Mouse (Mus musculus) brain, embryonic 14.5 days (tissue): ENCODE data around the gene Olfr525. TPM values are rescaled to one million over a fixed set of nuclear protein-coding genes. Genes with fewer than 3 reads are reported as not detected.

ENCODE experiments used
- DNase-seq: peaks from one replicate; pipeline ENCODE4 v3.0.0-alpha.2; 2011; ENCODE audit warnings: low read depth
- CTCF ChIP-seq: fragments of 200-500 bp; IDR thresholded peaks from 2 replicates; pipeline ENCODE4 v1.5.1; 2012; ENCODE audit warnings: inconsistent platforms, mild to moderate bottlenecking, moderate library complexity, borderline replicate concordance; ENCODE audit not compliant: insufficient read depth, insufficient read length; ENCODE audit errors: extremely low read depth
- POLR2A ChIP-seq: fragments of 200-500 bp; IDR thresholded peaks from 2 replicates; pipeline ENCODE4 v1.6.1; 2012; ENCODE audit warnings: mild to moderate bottlenecking, inconsistent platforms, borderline replicate concordance; ENCODE audit not compliant: poor library complexity, insufficient read depth, insufficient read length, severe bottlenecking; ENCODE audit errors: extremely low read depth
- polyA plus RNA-seq: library from polyadenylated mRNA; depleted of rRNA; stranded (reverse); fragments of >200 nt; gene quantifications from 2 replicates; pipeline ENCODE4 v1.2.3, GENCODE M21; 2012; rRNA removed

The Olfr525 gene
- polyA plus RNA-seq, result not detected in 2 replicates

GRCm38 (mm10) chr7:140320558-140320957 is at the start of gene Olfr525:
Olfr525 (plus strand) TSS chr7:140320858.
- no peak for DNase-seq

GRCm38 (mm10) chr7:140295746-140296145 is 24.9 kb upstream of the Olfr525 start:
- DNase-seq, result no peak
- TF ChIP-seq CTCF, result no peak
- no peak for TF ChIP-seq POLR2A

More at GRCm38 (mm10) chr7:140320558-140320957, at the start of gene Olfr525:
- TF ChIP-seq POLR2A (no peak), CTCF (no peak)

- TF ChIP-seq CTCF, result no peak
- no peak for TF ChIP-seq POLR2A
- no peak for DNase-seq
Observed at GRCm38 (mm10) chr7:140296876-140297275, 23.8 kb upstream of the Olfr525 start.

- no peak for TF ChIP-seq POLR2A
- no peak for TF ChIP-seq CTCF
- DNase-seq, result no peak
Observed at GRCm38 (mm10) chr7:140299416-140299815, 21.2 kb upstream of the Olfr525 start.

GRCm38 (mm10) chr7:140319861-140320385 is 735 bp upstream of the Olfr525 start:
- TF ChIP-seq CTCF (no peak), POLR2A (no peak)
- DNase-seq, result no peak

GRCm38 (mm10) chr7:140321135-140321534 is 477 bp downstream of the Olfr525 start:
- TF ChIP-seq POLR2A (no peak), CTCF (no peak)
- DNase-seq, result no peak

GRCm38 (mm10) chr7:140329766-140330304 is 9.2 kb downstream of the Olfr525 start:
- DNase-seq, result no peak
- TF ChIP-seq POLR2A (no peak), CTCF (no peak)

- no peak for TF ChIP-seq POLR2A
- TF ChIP-seq CTCF, result no peak
- peak; percentile 1 for DNase-seq
Observed at GRCm38 (mm10) chr7:140333717-140334116, 13.1 kb downstream of the Olfr525 start, which contains the start of gene Olfr527. Olfr527 (plus strand) TSS chr7:140334017.

- TF ChIP-seq CTCF (no peak), POLR2A (no peak)
- DNase-seq, result no peak
Observed at GRCm38 (mm10) chr7:140361571-140361970, 40.9 kb downstream of the Olfr525 start, which contains the start of gene Olfr60. Olfr60 (minus strand) TSS chr7:140361671.

GRCm38 (mm10) chr7:140374300-140374699 is 53.6 kb downstream of the Olfr525 start:
- TF ChIP-seq CTCF (no peak), POLR2A (no peak)
- no peak for DNase-seq

- no peak for TF ChIP-seq POLR2A
- no peak for TF ChIP-seq CTCF
- DNase-seq, result no peak
Observed at GRCm38 (mm10) chr7:140376231-140376630, 55.6 kb downstream of the Olfr525 start, which contains the start of gene Olfr530. Olfr530 (minus strand) TSS chr7:140376331.

- no peak for DNase-seq
- TF ChIP-seq POLR2A, result no peak
- TF ChIP-seq CTCF, result no peak
Observed at GRCm38 (mm10) chr7:140376911-140377310, 56.3 kb downstream of the Olfr525 start.

Other genes starting within 250 kb of the Olfr525 start
- gene Caly, start 238.3 kb upstream of the Olfr525 start, polyA plus RNA-seq, result 146 and 172 TPM in 2 replicates
- 6.4 TPM in 1 of 2 replicates, not detected in the other for gene Prap1, start 227.5 kb upstream of the Olfr525 start, polyA plus RNA-seq
- gene Fuom, start 218.4 kb upstream of the Olfr525 start, polyA plus RNA-seq, result 25.3 and 25.7 TPM in 2 replicates
- 5.1 and 6.0 TPM in 2 replicates for gene Paox, start 205.1 kb upstream of the Olfr525 start, polyA plus RNA-seq
- 74.9 and 75.4 TPM in 2 replicates for gene Echs1, start 204.4 kb upstream of the Olfr525 start, polyA plus RNA-seq
- gene Mtg1, start 183.3 kb upstream of the Olfr525 start, polyA plus RNA-seq, result 33.9 and 41.5 TPM in 2 replicates
- 10.2 and 16.2 TPM in 2 replicates for gene Sprn, start 166.0 kb upstream of the Olfr525 start, polyA plus RNA-seq
- gene Olfr522, start 156.1 kb upstream of the Olfr525 start, polyA plus RNA-seq, result not detected in 2 replicates
- not detected in 2 replicates for gene Olfr523, start 147.6 kb upstream of the Olfr525 start, polyA plus RNA-seq
- gene Olfr524, start 114.9 kb upstream of the Olfr525 start, polyA plus RNA-seq, result not detected in 2 replicates
- 0.04 TPM in 1 of 2 replicates, not detected in the other for gene Cd163l1, start 102.6 kb upstream of the Olfr525 start, polyA plus RNA-seq
- 0.05 TPM in 1 of 2 replicates, not detected in the other for gene 5830411N06Rik, start 73.6 kb upstream of the Olfr525 start, polyA plus RNA-seq
- not detected in 2 replicates for gene Olfr527, start 13.2 kb downstream of the Olfr525 start, polyA plus RNA-seq
- gene Olfr60, start 40.8 kb downstream of the Olfr525 start, polyA plus RNA-seq, result not detected in 2 replicates
- gene Olfr530, start 55.5 kb downstream of the Olfr525 start, polyA plus RNA-seq, result not detected in 2 replicates
- not detected in 2 replicates for gene Olfr531, start 82.1 kb downstream of the Olfr525 start, polyA plus RNA-seq
- not detected in 2 replicates for gene Olfr532, start 100.8 kb downstream of the Olfr525 start, polyA plus RNA-seq
- not detected in 2 replicates for gene Olfr533, start 142.5 kb downstream of the Olfr525 start, polyA plus RNA-seq
- not detected in 2 replicates for gene Olfr535, start 163.4 kb downstream of the Olfr525 start, polyA plus RNA-seq
- not detected in 2 replicates for gene Olfr536, start 186.5 kb downstream of the Olfr525 start, polyA plus RNA-seq
- gene Olfr538, start 247.0 kb downstream of the Olfr525 start, polyA plus RNA-seq, result not detected in 2 replicates